Mouse (Mus musculus) lung, embryonic 16.5 days (tissue): ENCODE measurements at regions not wholly inside any gene's neighbourhood (a gene's known extent, or its start where the extent isn't known, plus 50 kb on each side); places are given as distances from the start of the nearest gene placed in this dataset.

Experiments
- ATAC-seq: fragments of 200-750 bp; cut with Nextera tagmentation; 2 replicates; pipeline ENCODE4 v1.8.0; 2017; ENCODE audit warnings: low read depth, mild to moderate bottlenecking, moderate library complexity
- H3K27ac ChIP-seq: fragments of 300-500 bp; sonication (generic); 2 replicates; pipeline ENCODE4 v1.5.1; 2014; ENCODE audit warnings: mild to moderate bottlenecking, control low read depth, low read length
- H3K27me3 ChIP-seq: fragments of 300-500 bp; sonication (generic); 2 replicates; pipeline ENCODE4 v1.6.1; 2014; ENCODE audit warnings: low read depth, low read length, mixed read lengths; ENCODE audit not compliant: control insufficient read depth, insufficient read depth
- H3K36me3 ChIP-seq: fragments of 300-500 bp; sonication (generic); 2 replicates; pipeline ENCODE4 v1.6.1; 2014; ENCODE audit warnings: low read length; ENCODE audit not compliant: control insufficient read depth, insufficient read depth
- H3K4me1 ChIP-seq: fragments of 300-500 bp; sonication (generic); replicated peaks from 2 replicates; pipeline ENCODE4 v1.6.1; 2014; ENCODE audit warnings: low read length, mixed read lengths; ENCODE audit not compliant: control insufficient read depth, insufficient read depth
- H3K4me2 ChIP-seq: fragments of 300-500 bp; sonication (generic); 2 replicates; pipeline ENCODE4 v1.6.1; 2014; ENCODE audit warnings: low read depth, low read length, control low read depth
- H3K4me3 ChIP-seq: fragments of 300-500 bp; sonication (generic); 2 replicates; pipeline ENCODE4 v1.5.1; 2014; ENCODE audit warnings: mild to moderate bottlenecking, low read length, control low read depth
- H3K9ac ChIP-seq: fragments of 300-500 bp; sonication (generic); 2 replicates; pipeline ENCODE4 v1.6.1; 2014; ENCODE audit warnings: low read length, control low read depth
- H3K9me3 ChIP-seq: fragments of 300-500 bp; sonication (generic); 2 replicates; pipeline ENCODE4 v1.6.1; 2016; ENCODE audit warnings: low read length; ENCODE audit not compliant: control insufficient read depth
- WGBS: fragments of 180-500 bp; shearing (Covaris S2); extraction: QIAGEN DNeasy Blood & Tissue Kit; methylation state at CpG from one replicate; pipeline ENCODE4 v1.1.7; 2014; 5-methylcytosine and 5-hydroxymethylcytosine counted together

DNA sequence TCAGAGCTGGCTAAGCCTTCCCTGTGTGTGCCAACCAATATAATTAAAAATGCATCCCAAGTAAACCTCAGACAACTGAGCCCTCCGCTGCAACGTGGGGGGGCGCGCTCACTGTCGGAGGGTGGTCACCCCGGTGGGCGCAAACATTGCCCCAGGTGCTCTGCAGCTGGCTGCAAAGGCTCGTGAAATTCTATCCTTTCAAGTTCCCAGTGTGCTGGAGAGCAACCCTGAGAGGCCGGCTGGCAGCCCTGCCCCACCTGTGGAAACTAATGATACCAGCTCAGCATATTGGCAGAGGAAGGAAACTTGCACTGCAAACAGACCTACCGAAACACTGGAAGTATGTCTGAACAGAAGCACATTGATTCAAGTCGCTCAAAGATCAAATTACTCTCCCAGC, 249.4 kb upstream of the Rgma start:
- Histone ChIP-seq H3K27me3 (no peaks in the 10 kb centered on the region), H3K9ac (no peak overlapping the region), H3K27ac (no peak overlapping the region), H3K36me3 (no peaks in the 10 kb centered on the region), H3K4me2 (peak overlapping the region; percentile 6; the same call in 1 of the 2 replicates), H3K4me1 (no peaks in the 10 kb centered on the region), H3K9me3 (no peaks in the 10 kb centered on the region), H3K4me3 (no peak overlapping the region)
- WGBS, result 17% methylated on average over 11 of the region's 11 CpGs
- ATAC-seq, result no peak

DNA sequence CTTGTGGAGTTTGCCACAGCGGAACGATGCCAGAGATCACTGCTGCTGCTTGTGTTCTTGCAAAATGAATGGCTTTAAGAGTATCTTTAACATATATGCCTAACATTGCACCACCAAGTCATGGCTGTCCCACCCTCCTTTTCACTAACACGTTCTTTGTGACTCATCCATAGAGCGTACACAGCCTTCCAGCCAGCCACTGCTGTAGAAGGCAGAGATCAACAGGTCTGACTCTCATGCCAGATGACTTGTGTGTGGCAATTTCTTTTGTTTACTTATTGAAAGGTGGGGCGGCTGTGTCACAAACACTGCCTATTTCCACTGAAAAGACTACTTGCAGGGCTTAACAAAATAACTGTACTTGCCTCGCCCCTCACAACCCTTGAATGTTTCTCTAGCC, 239.5 kb upstream of the Rgma start:
- H3K27me3 ChIP-seq, result no peaks in the 10 kb centered on the region
- no peak for ATAC-seq
- no peaks in the 10 kb centered on the region for H3K4me1 ChIP-seq
- H3K4me3 ChIP-seq, result no peak overlapping the region
- H3K9me3 ChIP-seq, result no peaks in the 10 kb centered on the region
- no peak overlapping the region for H3K9ac ChIP-seq
- H3K27ac ChIP-seq, result no peak overlapping the region
- H3K4me2 ChIP-seq, result no peak overlapping the region
- WGBS, result 63% methylated on average over 6 of the region's 6 CpGs
- no peaks in the 10 kb centered on the region for H3K36me3 ChIP-seq

GRCm38 (mm10) chr7:73138269-73138668, 237.0 kb upstream of the Rgma start:
- no peaks in the 10 kb centered on the region for H3K27me3 ChIP-seq
- no peak overlapping the region for H3K4me3 ChIP-seq
- H3K9ac ChIP-seq, result no peak overlapping the region
- H3K9me3 ChIP-seq, result no peaks in the 10 kb centered on the region
- H3K4me2 ChIP-seq, result no peak overlapping the region
- H3K27ac ChIP-seq, result no peak overlapping the region
- H3K36me3 ChIP-seq, result no peaks in the 10 kb centered on the region
- WGBS, result 36% methylated on average over 5 of the region's 5 CpGs
- H3K4me1 ChIP-seq, result 0 out of 2 replicates have a peak, but pooled peaks cover 4% of the 10 kb centered on the region
- ATAC-seq, result no peak

DNA sequence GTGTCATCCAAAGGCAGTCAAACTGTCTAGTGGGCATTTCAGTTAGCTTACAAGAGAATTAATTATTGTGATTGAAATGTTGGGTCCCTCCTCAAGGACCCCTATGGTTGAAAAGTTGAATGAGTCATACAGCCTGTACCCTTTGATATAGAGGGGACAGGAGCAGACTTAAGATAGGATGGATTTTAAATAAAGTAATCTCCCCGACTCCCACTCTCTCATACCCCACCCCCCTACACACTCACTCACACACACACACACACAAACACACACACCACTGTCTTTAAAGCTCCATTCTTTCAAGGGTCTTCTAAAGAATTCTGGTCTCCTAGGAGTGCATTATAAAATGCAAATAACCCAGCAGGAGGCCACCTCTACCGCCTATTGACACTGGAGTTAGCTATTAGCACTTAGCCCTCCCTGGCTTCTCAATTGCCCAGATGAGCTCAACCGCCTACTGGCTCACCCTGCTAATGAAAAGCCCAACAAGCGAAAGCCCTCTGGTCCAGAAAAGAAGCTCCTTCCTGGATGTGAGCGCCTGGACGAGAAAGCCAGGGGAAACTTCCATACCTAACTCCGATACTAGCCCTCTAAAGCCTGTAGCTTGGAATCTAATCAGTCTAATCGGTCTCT, 236.3 kb upstream of the Rgma start:
- Histone ChIP-seq H3K27me3 (no peaks in the 10 kb centered on the region), H3K4me1 (0 out of 2 replicates have a peak, but pooled peaks cover 4% of the 10 kb centered on the region), H3K9ac (no peak overlapping the region), H3K27ac (no peak overlapping the region), H3K4me2 (no peak overlapping the region), H3K36me3 (no peaks in the 10 kb centered on the region), H3K9me3 (no peaks in the 10 kb centered on the region), H3K4me3 (no peak overlapping the region)
- 32% methylated on average over 8 of the region's 8 CpGs for WGBS
- ATAC-seq, result no peak; the same call in 1 of the 2 replicates

DNA sequence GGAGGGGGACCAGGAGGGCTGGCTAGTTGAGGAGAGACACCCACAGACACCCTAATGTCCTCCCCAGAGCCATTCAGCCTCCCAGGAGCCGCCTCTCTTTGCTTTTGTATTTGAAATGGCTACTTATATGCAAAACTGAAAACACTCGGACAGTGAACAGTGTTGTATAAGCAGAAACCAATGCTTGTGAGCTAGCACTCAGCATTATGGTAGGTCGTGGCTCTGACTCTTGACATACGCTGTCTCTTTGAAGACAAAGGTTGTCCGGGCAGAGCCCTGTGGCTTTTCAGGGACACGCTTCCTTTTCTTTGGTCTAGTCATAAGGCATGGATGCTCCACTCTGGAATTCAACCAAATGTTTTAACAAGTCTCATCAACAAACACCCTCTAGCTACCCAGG, 235.4 kb upstream of the Rgma start:
- H3K27ac ChIP-seq, result no peak overlapping the region
- 55% methylated on average over 6 of the region's 6 CpGs for WGBS
- no peaks in the 10 kb centered on the region for H3K27me3 ChIP-seq
- H3K4me1 ChIP-seq, result 0 out of 2 replicates have a peak, but pooled peaks cover 4% of the 10 kb centered on the region
- H3K9me3 ChIP-seq, result no peaks in the 10 kb centered on the region
- no peak overlapping the region for H3K4me2 ChIP-seq
- H3K9ac ChIP-seq, result no peak overlapping the region
- H3K36me3 ChIP-seq, result no peaks in the 10 kb centered on the region
- no peak overlapping the region for H3K4me3 ChIP-seq
- ATAC-seq, result no peak

DNA sequence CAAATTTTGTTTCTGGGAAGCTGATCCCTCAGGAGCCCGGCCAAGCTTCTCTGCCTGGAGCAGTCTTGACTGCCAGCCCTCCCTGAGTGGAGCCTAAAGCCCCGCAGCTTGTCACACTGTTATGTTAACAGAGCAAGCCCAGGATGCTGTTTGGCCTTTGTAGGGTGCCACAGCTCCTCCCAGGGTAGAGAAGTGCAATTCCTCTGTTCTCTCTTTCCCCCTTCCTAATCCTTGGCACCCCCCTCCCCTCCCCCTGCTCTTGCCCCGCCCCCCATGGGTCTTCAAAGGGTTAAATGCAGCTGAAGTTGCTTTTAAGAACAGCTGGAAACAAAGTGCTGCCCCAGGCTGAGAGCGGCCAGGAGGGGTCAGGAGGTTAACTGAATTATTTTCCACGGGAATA, 234.1 kb upstream of the Rgma start:
- Histone ChIP-seq H3K36me3 (no peaks in the 10 kb centered on the region), H3K9me3 (no peaks in the 10 kb centered on the region), H3K4me1 (0 out of 2 replicates have a peak, but pooled peaks cover 4% of the 10 kb centered on the region), H3K4me2 (no peak overlapping the region), H3K4me3 (no peak overlapping the region), H3K9ac (no peak overlapping the region), H3K27ac (no peak overlapping the region), H3K27me3 (no peaks in the 10 kb centered on the region)
- peak; percentile 47; the same call in 1 of the 2 replicates for ATAC-seq
- WGBS, result 10% methylated on average over 5 of the region's 5 CpGs

DNA sequence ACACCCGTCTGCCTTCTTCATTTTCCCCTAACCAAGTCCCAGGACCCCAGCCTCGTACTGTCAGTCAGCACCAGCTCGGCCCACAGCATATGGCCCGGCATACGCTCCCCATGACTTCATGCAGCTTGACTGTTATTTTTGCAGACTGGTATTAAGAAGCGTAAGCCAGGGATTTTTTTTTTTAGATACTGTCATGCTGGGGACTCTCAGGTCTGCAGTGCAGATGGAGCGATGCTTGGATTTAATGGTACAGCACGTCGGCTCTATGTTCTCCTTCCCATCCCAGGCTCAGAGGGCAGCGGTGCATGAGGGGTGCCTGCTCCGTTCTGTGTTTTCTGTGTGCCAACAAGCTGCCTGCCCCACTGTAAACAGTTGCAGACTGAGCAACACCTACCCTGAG, 231.4 kb upstream of the Rgma start:
- 86% methylated on average over 11 of the region's 11 CpGs for WGBS
- H3K9ac ChIP-seq, result no peak overlapping the region
- H3K27me3 ChIP-seq, result no peaks in the 10 kb centered on the region
- H3K4me3 ChIP-seq, result no peak overlapping the region
- H3K4me2 ChIP-seq, result no peak overlapping the region
- ATAC-seq, result no peak
- 0 out of 2 replicates have a peak, but pooled peaks cover 4% of the 10 kb centered on the region for H3K4me1 ChIP-seq
- no peaks in the 10 kb centered on the region for H3K36me3 ChIP-seq
- no peak overlapping the region for H3K27ac ChIP-seq
- H3K9me3 ChIP-seq, result no peaks in the 10 kb centered on the region

- no peaks in the 10 kb centered on the region for H3K36me3 ChIP-seq
- H3K9me3 ChIP-seq, result no peaks in the 10 kb centered on the region
- H3K4me2 ChIP-seq, result no peak overlapping the region
- no peaks in the 10 kb centered on the region for H3K27me3 ChIP-seq
- ATAC-seq, result no peak
- no peak overlapping the region for H3K4me3 ChIP-seq
- H3K9ac ChIP-seq, result no peak overlapping the region
- 0 out of 2 replicates have a peak, but pooled peaks cover 4% of the 10 kb centered on the region for H3K4me1 ChIP-seq
- no peak overlapping the region for H3K27ac ChIP-seq
- 29% methylated on average over 4 of the region's 4 CpGs for WGBS
Measured at GRCm38 (mm10) chr7:73144846-73145245, 230.5 kb upstream of the Rgma start.

DNA sequence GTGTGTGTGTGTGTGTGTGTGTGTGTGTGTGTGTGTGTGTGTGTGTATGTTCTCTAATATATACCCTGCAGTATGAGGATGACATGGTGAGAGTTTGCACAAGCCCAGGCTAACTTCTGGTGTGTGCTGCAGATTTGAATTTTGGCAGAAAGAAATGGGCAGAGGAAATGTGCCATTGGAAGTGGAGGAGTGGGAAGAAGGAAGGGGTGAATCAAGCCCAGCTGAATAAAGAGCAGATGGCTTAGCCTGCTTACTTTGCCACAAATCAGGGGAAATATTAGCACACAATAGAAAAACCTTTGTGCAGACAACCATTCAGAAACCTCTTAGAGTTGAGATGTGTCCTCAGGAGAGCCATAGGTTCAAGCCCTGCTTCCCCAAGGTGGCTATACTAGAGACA, 228.1 kb upstream of the Rgma start:
- ATAC-seq, result no peak
- Histone ChIP-seq H3K4me3 (no peak overlapping the region), H3K4me2 (no peak overlapping the region), H3K27ac (no peak overlapping the region), H3K9me3 (no peaks in the 10 kb centered on the region), H3K36me3 (no peaks in the 10 kb centered on the region), H3K27me3 (no peaks in the 10 kb centered on the region), H3K4me1 (no peaks in the 10 kb centered on the region), H3K9ac (no peak overlapping the region)

DNA sequence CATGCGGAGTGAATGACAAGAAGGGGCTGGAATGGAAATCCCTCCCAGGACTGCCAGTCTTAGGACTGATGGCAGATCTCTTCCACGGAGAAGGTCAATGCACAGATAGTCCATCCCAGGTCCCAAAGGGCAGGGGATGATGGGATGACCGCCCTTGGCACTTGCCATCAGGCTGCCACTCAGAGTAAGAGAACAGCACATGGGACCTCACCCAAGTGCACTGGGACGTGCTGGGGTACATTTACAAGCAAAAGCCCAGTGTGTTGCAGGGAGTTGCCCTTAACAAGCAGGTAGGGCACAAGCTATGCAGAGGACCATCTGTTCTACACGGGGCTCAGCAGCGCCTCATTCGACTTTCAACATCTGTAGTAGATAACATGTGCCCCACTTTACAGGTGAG, 224.9 kb upstream of the Rgma start:
- H3K36me3 ChIP-seq, result no peaks in the 10 kb centered on the region
- 65% methylated on average over 7 of the region's 7 CpGs for WGBS

More for the DNA sequence above, 224.9 kb upstream of the Rgma start:
- Histone ChIP-seq H3K4me3 (no peak overlapping the region), H3K27me3 (no peaks in the 10 kb centered on the region), H3K9ac (no peak overlapping the region), H3K27ac (no peak overlapping the region), H3K4me2 (no peak overlapping the region), H3K9me3 (no peaks in the 10 kb centered on the region), H3K4me1 (no peaks in the 10 kb centered on the region)
- no peak for ATAC-seq
